Mouse (Mus musculus) cerebellum, postnatal 10 days (tissue): ENCODE measurements around the gene Plekhg5.
A peak's percentile ranks its signal among the peaks of the same experiment; 100 is the strongest.

Experiments
- DNase-seq, 2 experiments: peaks; one replicate each; pipeline ENCODE4 v3.0.0; 2021; ENCODE audit warnings: mixed read lengths in 2 of 2

Gene Plekhg5

DNA sequence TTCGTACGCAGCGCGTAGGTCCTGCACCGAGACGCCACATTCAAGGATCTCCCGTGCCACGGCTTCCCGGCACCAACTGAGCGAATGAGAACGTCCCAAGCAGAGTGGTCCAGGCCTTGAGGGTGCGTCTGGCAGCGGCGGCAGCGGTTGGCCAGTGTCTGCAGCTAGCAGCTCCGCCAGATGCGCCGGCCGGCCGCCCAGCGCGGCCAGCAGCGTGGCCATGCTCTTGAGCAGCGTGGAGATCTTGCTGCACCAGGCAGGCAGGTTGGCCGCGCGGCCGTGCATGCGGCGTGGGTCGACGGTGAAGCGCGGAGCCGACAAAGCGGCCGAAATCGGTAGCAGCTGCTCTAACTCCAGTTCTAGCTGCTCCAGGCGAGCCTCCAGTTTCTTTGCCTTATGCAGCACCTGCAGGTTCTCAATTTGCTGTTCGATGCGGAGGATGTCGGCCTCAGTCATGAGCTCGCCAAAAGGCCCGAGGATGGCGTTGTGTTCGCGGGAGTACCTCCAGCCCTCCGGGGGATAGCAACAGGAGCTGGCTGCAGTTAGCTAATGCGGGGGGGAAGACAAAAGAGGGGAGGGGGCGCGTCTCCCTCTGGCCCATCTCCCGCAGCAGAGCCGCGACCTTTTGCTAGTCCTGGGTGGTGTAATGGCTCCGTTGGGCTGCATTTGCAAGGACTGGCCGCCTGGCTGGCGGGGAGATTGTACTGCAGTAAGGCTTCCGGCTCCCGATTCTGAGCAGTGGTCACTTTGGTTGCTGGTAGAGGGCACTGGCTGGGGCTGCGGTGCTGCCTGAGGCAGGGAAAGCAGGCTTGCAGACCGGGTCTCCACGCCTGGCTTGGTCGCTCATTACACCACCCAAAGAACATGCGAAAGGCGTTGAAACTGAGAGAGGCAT lies 54.0 kb downstream of the Plekhg5 start:
- DNase-seq = peak in 1 of 2 experiments; percentile 56

DNA sequence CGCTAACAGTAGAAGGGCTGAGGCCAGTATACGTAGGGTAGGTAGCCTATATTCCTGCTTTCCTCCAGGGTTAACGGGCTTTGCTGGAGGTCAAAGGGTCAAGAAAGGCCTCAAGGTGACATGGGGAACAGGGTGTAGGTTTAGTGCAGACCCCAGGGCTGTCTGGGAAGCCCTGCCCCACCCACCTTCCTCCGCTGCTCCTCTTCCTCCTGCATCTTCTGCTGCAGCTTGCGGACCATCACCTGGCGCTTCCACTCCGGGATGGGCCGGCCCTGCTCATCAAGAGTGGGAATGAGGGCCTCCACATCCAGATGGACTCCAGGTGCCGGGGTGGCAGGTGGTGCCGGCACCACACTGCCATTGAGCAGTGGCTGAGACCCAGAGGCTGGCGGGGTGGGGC lies 55.6 kb downstream of the Plekhg5 start:
- no peak for DNase-seq

GRCm38 (mm10) chr4:152128784-152129183 lies 56.5 kb downstream of the Plekhg5 start:
- no peak for DNase-seq

DNA sequence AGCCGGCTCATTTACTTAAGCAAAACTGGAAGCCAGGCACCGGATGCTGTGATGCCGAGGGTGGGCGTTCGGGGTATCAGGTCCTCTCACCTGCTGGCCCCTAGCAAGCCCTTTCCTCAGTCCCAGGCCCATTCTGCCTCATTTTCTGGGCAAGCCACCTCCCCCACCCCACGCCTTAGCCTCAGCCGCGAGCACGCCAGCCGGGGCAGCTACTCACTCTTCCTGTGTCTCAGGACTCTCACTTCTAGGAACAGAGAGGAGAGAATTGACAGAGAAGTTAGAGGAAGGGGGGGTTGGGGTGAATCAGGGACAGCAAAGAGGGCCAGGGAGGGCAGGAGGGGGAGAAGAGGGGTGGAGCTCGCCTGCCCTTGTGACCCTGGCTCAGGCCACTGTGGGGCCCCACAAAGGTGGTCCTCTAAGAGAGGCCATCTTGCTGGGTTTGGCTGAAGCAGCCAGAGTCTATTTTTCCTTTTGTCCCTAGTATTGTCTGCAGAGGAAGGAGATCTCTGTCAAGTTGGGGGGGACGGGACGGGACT lies 57.2 kb downstream of the Plekhg5 start:
- no peak for DNase-seq

- DNase-seq = peak; percentile 54 to 66
Observed at GRCm38 (mm10) chr4:152130771-152131653, 58.7 kb downstream of the Plekhg5 start.

DNA sequence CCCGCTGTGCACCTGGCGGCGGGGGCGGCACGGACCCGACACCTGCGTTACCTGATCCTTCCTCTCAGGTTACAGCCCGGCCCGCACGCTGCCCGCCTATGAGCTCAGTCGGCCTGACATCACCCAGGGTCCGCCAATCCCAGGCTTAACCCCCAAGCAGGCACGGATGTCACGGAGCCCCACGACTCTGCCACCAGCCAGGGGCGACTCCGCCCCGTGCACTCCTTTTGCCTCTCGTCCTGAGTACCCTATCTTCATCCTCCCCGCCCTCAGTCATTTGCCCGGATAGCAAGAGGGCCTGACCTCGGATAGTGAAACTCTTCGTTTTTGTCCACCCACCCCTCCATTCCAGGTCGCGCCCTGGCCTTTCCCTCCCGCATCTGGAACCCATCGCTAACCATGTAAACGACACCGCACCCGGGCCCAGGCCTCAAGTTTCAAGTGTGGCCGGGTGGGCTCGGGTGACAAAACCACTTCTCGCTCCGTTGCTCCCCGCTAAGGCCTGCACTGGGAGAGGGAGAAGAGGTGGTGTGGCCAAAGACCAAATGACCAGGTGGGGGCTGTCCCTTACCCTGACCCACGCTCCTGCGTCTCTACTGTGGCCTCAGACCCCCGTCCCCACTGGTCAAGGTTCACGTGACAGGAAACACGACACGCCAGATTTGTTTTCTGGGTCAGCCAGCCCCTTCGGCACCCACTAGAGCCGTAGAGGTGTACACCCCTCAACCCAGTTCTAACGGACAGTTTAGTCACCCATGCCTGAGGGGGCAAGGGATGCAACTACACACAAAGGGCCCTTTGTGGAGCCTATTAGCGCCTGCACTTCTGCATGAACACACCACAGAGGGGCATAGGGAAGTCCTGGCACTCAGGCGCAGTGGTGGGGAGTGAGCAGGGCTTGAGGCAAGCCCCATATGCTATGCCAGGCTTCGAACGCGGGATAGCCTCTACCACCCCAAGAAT lies 59.8 kb downstream of the Plekhg5 start:
- no peak for DNase-seq

- DNase-seq = no peak
Observed at GRCm38 (mm10) chr4:152132772-152133169, 60.5 kb downstream of the Plekhg5 start.

- no peak for DNase-seq
Observed at GRCm38 (mm10) chr4:152133213-152133612, 60.9 kb downstream of the Plekhg5 start.

- peak; percentile 68 for DNase-seq
Observed at GRCm38 (mm10) chr4:152134507-152134906, 62.2 kb downstream of the Plekhg5 start.

DNA sequence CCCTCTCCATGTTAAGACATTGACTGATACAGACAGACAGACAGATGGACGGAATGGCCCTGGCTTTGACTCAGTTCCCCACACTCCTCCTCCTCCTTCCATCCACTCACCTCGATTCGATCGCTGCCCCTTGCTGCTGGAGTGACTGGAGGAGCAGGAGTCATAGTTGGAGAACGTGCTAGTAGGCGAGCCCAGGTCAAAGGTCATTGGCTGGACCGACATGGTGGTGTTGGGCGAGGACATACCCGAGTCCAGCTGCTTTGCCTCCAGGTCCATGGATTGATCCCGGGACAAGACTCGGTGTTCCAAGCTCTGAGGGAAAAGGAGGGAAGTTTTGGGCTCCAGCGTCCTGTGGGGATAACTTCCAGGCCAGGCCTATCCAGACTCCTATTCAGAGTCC lies 63.1 kb downstream of the Plekhg5 start:
- no peak for DNase-seq

DNA sequence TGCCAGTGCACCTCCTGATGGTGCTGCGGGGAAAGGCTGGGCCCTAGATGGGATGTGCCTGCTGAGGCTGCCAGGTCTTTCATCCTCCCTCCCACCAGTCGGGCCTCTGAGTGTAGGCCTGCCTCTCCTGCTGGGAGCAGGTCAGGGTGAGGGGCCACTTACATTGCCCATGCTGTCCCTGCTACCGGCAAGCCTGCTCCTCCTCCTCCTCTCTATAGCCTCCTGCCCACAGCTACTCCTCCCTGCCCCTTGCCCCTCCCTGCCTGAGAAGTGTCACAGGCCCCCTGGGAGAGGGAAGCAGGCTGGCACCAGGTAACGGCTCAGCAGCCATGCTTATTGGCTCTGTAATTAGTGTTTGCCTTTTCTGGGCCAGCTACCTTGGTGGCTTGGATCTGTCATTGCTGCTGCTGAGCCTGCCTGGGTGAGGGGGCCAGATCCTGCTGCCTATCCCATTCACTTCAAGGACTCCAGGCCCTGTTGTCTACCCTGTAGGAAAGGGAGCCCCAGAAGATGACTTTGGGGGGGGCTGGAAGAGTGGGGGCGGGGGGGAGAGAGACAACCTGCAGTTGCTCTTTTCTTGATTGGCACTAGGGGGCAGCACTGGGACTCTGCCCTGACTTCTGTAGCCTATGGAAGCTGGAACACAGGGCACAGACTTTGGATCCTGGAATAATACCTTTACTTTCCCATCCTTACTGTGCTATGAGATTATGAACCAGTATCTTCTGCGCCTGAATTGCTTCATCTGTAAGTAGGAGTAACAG lies 64.0 kb downstream of the Plekhg5 start:
- peak; percentile 63 to 70 for DNase-seq

DNA sequence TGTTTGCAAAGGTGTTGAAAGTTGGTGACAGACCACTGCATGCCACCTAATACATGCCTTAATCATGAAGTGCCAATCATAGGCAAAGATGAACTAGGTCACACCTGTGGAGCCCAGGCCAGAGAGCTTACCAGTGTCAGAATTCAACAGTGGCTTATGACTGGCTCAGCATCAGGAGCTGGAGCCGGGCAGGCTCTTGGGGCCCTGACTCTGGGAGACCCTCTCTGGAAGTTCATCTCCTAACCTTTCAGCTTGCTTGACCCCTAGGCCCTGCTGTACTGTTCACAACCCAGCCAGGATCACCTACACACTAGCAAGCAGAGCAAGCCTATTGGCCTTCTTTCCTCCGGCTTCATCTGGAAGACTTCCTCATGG lies 64.6 kb downstream of the Plekhg5 start:
- no peak for DNase-seq

DNA sequence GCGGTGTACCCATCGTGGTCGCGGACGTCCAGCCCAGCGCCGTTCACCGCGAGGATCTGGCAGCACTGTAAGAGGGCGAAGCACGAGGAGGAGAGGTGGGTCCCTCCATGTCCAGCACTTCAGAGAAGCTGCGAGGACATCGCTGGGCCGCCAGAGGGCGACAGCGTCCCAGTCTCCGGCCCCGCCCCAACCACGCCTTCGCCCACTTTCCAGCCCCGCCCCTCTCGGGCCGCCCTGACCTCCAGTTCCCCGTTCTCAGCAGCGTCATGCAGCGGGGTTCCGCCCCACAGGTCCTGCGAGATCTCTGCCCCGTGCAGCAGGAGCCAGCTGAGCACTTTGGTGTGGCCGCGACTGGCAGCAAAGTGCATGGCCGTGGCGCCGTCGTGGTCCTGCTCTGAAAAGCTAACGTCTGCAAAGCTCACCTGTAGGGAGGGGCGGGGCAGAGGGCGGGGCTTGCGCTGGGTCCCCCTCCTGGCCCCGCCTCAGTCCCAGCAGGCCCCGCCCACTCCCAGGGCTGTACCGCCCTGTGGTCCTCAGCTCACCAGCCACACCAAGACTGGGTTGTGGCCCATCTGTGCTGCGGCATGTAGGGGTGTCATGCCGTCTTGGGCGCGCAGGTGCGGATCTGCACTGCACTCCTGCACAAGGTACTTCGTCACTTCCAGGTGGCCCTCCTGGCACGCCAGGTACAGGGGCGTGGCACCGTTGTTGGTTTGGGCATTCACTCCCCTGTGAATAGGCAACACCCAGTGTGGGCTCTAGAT lies 66.4 kb downstream of the Plekhg5 start:
- peak; percentile 90 for DNase-seq

GRCm38 (mm10) chr4:152140441-152140840 lies 68.1 kb downstream of the Plekhg5 start:
- peak; percentile 79 to 83 for DNase-seq

DNA sequence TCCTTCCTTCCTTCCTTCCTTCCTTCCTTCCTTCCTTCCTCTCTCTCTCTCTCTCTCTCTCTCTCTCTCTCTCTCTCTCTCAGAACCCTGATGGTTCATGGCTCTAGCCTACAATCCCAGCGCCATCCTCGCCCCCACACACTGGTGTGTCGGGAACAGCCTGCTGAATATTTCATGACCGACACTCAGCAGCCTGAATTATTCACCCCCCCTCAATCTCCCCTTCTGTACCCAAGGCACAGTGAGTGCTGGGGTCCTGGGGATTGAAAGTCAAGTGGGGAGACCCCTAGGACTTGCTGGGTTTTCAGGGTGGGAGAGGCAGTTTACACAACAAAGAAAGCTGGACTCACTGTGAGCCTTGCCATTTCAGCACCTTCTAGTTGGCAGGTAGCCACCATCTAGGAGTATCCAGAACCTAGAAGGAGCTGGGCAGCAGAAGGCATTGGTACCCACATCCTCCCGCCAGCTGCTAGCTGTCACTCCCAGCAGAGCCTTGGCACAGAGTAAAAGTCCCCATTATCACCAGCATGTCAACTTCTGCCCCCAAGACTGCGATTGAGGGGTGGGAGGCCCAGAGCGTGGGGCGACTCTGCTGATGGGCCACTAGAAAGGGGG lies 69.3 kb downstream of the Plekhg5 start:
- DNase-seq = peak in 1 of 2 experiments; percentile 35

DNA sequence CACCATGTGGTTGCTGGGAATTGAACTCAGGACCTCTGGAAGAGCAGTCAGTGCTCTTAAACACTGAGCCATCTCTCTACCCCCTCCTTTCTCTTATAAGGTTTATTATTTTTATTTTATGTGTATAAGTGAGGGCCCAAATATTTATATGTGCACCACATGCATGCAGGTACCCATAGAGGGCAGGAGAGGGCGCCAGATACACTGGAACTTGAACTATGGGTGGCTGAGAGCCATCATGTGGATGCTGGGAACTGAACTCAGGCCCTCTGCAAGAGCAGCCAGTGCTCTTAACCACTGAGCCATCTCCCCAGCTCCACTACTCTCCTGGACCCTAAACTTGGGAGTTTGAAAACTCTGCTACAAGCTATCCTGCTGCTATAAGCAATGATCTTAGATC lies 71.3 kb downstream of the Plekhg5 start:
- DNase-seq = no peak

GRCm38 (mm10) chr4:152145473-152145872 lies 73.2 kb downstream of the Plekhg5 start:
- DNase-seq = no peak

GRCm38 (mm10) chr4:152146033-152146827 lies 73.9 kb downstream of the Plekhg5 start:
- no peak for DNase-seq

GRCm38 (mm10) chr4:152150546-152150945 lies 78.2 kb downstream of the Plekhg5 start:
- DNase-seq = no peak
